Mouse (Mus musculus): ENCODE measurements around the gene Sppl2c. TPM values are rescaled to one million over a fixed set of nuclear protein-coding genes. Genes with fewer than 3 reads are reported as not detected.

Gene Sppl2c
- total RNA-seq, 1 experiment, result not detected

GRCm38 (mm10) chr11:104235881-104236280 is 49.8 kb downstream of the Sppl2c start:
- Histone ChIP-seq H3K27ac (ENCODE audit: insufficient read depth, low read depth, low read length, poor library complexity, severe bottlenecking) (no peak overlapping the region), H3K4me1 (ENCODE audit: control insufficient read depth in 2 of 2, insufficient read depth in 2 of 2, low read length in 2 of 2, poor library complexity in 1 of 2) (no peaks in the 10 kb centered on the region; a peak in 1 of 4 replicates), H3K4me3 (ENCODE audit: insufficient read depth in 1 of 2, low read depth in 1 of 2, low read length in 2 of 2, poor library complexity in 1 of 2, severe bottlenecking in 1 of 2) (no peak overlapping the region), H3K9me3 (ENCODE audit: control insufficient read depth, insufficient read depth, low read depth, low read length) (no peaks in the 10 kb centered on the region), H3K36me3 (ENCODE audit: control insufficient read depth, insufficient read depth, low read length, poor library complexity, severe bottlenecking) (no peaks in the 10 kb centered on the region), H3K9ac (ENCODE audit: insufficient read depth, low read depth, low read length, poor library complexity, severe bottlenecking) (no peak overlapping the region)
- TF ChIP-seq ZNF384 (IDR thresholded peaks at IDR 0.05; ENCODE audit: low read depth, low read length) (no peak), MAFK (IDR thresholded peaks at IDR 0.05; ENCODE audit: insufficient read depth, low read depth, low read length) (no peak)
- in situ Hi-C loops (cut with MboI; ENCODE audit: low sequenced_read_pairs in 2 of 2, unreplicated experiment in 2 of 2), result no loop called here
- no peak for DNase-seq (ENCODE audit: low read depth, low spot score)

DNA sequence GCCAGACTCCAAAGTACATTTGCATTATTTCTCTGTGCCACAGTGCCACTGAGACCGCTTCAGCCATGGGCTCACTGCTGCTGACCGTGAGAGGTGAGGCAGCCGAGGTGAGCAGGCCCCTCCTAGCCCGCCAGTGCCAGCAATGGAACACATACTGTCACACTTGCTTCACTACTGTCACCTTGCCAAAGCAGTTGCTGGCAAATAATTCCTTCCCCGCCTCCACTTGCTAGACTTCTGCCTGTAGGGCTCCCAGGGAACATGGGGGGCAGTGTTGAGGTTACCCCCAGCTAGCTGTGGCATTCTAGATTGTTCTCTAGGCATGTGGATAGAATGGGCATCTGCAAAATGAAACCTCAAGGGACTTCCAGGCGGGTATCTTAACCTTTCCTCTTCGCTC is 51.1 kb downstream of the Sppl2c start:
- in situ Hi-C loops (cut with MboI; ENCODE audit: low sequenced_read_pairs in 2 of 2, unreplicated experiment in 2 of 2), result no loop called here
- Histone ChIP-seq H3K4me1 (ENCODE audit: control insufficient read depth in 2 of 2, insufficient read depth in 2 of 2, low read length in 2 of 2, poor library complexity in 1 of 2) (no peaks in the 10 kb centered on the region; a peak in 1 of 4 replicates), H3K36me3 (ENCODE audit: control insufficient read depth, insufficient read depth, low read length, poor library complexity, severe bottlenecking) (no peaks in the 10 kb centered on the region), H3K9me3 (ENCODE audit: control insufficient read depth, insufficient read depth, low read depth, low read length) (no peaks in the 10 kb centered on the region), H3K4me3 (ENCODE audit: insufficient read depth in 1 of 2, low read depth in 1 of 2, low read length in 2 of 2, poor library complexity in 1 of 2, severe bottlenecking in 1 of 2) (no peak overlapping the region), H3K27ac (ENCODE audit: insufficient read depth, low read depth, low read length, poor library complexity, severe bottlenecking) (no peak overlapping the region), H3K9ac (ENCODE audit: insufficient read depth, low read depth, low read length, poor library complexity, severe bottlenecking) (no peak overlapping the region)
- TF ChIP-seq ZC3H11A (IDR thresholded peaks at IDR 0.05; ENCODE audit: borderline replicate concordance, low read depth, low read length) (no peak), CHD2 (IDR thresholded peaks at IDR 0.05; ENCODE audit: low read depth, low read length) (no peak), HCFC1 (IDR thresholded peaks at IDR 0.05; ENCODE audit: borderline replicate concordance, insufficient read depth, low read length) (no peak), MAFK (IDR thresholded peaks at IDR 0.05; ENCODE audit: insufficient read depth, low read depth, low read length) (no peak), ZNF384 (IDR thresholded peaks at IDR 0.05; ENCODE audit: low read depth, low read length) (no peak)
- DNase-seq (ENCODE audit: low read depth, low spot score), result no peak

DNA sequence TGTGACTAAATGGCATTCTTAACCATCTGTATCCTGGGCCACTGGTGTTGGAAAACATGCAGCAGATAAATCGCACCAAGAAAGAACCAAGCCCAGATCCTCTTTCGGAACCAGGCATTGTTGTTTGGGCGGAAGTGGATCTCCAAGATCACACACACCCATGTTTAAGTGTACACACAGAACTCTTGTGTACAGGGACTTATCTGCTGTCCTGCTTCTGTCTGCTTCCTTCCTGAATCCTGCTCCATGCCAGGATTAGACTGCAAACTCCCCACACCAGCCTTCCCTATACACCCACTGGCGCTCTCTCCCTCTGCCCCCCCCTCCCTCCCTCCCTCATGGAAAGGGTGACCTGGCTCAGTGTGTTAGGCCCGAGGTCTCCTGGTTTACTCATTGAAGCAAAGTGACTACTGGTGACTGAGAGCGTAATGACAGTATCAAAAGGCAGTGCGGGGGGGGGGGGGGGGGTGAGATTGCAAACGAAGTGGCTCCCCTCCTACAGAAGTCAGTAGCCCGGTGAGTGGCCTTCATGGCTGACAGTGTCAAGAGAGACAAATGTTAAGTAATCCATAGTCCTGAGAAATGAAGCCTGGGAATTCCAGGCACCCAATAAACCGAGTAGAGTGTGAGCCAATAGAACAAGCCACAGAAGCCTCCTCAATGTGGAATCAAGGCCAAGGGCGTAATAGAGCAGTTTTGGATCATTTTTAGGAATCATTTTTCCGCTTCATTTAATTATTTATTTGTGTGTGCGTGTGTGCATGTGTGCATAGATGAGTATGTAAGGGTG is 52.0 kb downstream of the Sppl2c start:
- peaks cover 0 to 2% of the 10 kb centered on the region in 2 experiments; a peak in 1 of 4 replicates for H3K4me1 ChIP-seq (ENCODE audit: control insufficient read depth in 2 of 2, insufficient read depth in 2 of 2, low read length in 2 of 2, poor library complexity in 1 of 2)
- TF ChIP-seq HCFC1 (IDR thresholded peaks at IDR 0.05; ENCODE audit: borderline replicate concordance, insufficient read depth, low read length), result no peak
- TF ChIP-seq MAFK (IDR thresholded peaks at IDR 0.05; ENCODE audit: insufficient read depth, low read depth, low read length), result no peak
- TF ChIP-seq ZNF384 (IDR thresholded peaks at IDR 0.05; ENCODE audit: low read depth, low read length), result no peak
- no peak for TF ChIP-seq ZC3H11A (IDR thresholded peaks at IDR 0.05; ENCODE audit: borderline replicate concordance, low read depth, low read length)
- TF ChIP-seq CHD2 (IDR thresholded peaks at IDR 0.05; ENCODE audit: low read depth, low read length), result no peak
- no peaks in the 10 kb centered on the region for H3K36me3 ChIP-seq (ENCODE audit: control insufficient read depth, insufficient read depth, low read length, poor library complexity, severe bottlenecking)
- H3K9ac ChIP-seq (ENCODE audit: insufficient read depth, low read depth, low read length, poor library complexity, severe bottlenecking), result no peak overlapping the region
- H3K4me3 ChIP-seq (ENCODE audit: insufficient read depth in 1 of 2, low read depth in 1 of 2, low read length in 2 of 2, poor library complexity in 1 of 2, severe bottlenecking in 1 of 2), result no peak overlapping the region
- H3K27ac ChIP-seq (ENCODE audit: insufficient read depth, low read depth, low read length, poor library complexity, severe bottlenecking), result no peak overlapping the region
- in situ Hi-C loops (cut with MboI; ENCODE audit: low sequenced_read_pairs in 2 of 2, unreplicated experiment in 2 of 2), result no loop called here
- no peak for DNase-seq (ENCODE audit: low read depth, low spot score)
- no peaks in the 10 kb centered on the region for H3K9me3 ChIP-seq (ENCODE audit: control insufficient read depth, insufficient read depth, low read depth, low read length)

Other genes with a start within 250 kb of the Sppl2c start
- gene Nsf, start 232.3 kb upstream of the Sppl2c start, total RNA-seq (2012; rRNA removed), result 47.5 and 55.0 TPM in 2 replicates
- 14.3 and 25.2 TPM in 2 replicates for gene Arf2, start 219.6 kb upstream of the Sppl2c start, total RNA-seq (2012; rRNA removed)
- gene Crhr1, start 53.5 kb upstream of the Sppl2c start, total RNA-seq (2012; rRNA removed), result 0.09 and 0.11 TPM in 2 replicates
- 8.8 and 9.7 TPM in 2 replicates for gene Mapt, start 45.1 kb downstream of the Sppl2c start, total RNA-seq (2012; rRNA removed)